Mouse (Mus musculus) stomach, postnatal 0 days (tissue): Measurements from ENCODE around the gene Elobl. TPM values are rescaled to one million over a fixed set of nuclear protein-coding genes. Genes with fewer than 3 reads are reported as not detected.
A peak's percentile ranks its signal among the peaks of the same experiment; 100 is the strongest.

ENCODE experiments used
- ATAC-seq: fragments of 200-750 bp; cut with Nextera tagmentation; 2 replicates; pipeline ENCODE4 v1.8.0; 2017; ENCODE audit not compliant: low FRiP score, low TSS enrichment
- DNase-seq: peaks from one replicate; pipeline ENCODE4 v3.0.0-alpha.2; 2016; ENCODE audit warnings: low spot score
- H3K27ac ChIP-seq: fragments of 300-500 bp; sonication (generic); replicated peaks from 2 replicates; pipeline ENCODE4 v1.5.1; 2014; ENCODE audit warnings: mild to moderate bottlenecking, control low read depth
- H3K27me3 ChIP-seq: fragments of 300-500 bp; sonication (generic); 2 replicates; pipeline ENCODE4 v1.6.1; 2014; ENCODE audit warnings: low read length; ENCODE audit not compliant: control insufficient read depth, insufficient read depth
- H3K36me3 ChIP-seq: fragments of 300-500 bp; sonication (generic); 2 replicates; pipeline ENCODE4 v1.6.1; 2014; ENCODE audit warnings: low read length, mixed read lengths; ENCODE audit not compliant: control insufficient read depth, insufficient read depth
- H3K4me1 ChIP-seq: fragments of 300-500 bp; sonication (generic); replicated peaks from 2 replicates; pipeline ENCODE4 v1.6.1; 2014; ENCODE audit warnings: antibody characterized with exemption; ENCODE audit not compliant: control insufficient read depth, insufficient read depth
- H3K4me2 ChIP-seq: fragments of 300-500 bp; sonication (generic); replicated peaks from 2 replicates; pipeline ENCODE4 v1.6.1; 2014; ENCODE audit warnings: low read depth, mild to moderate bottlenecking, control low read depth, moderate library complexity
- H3K4me3 ChIP-seq: fragments of 300-500 bp; sonication (generic); 2 replicates; pipeline ENCODE4 v1.5.1; 2014; ENCODE audit warnings: low read depth, low read length, control low read depth
- H3K9ac ChIP-seq: fragments of 300-500 bp; sonication (generic); 2 replicates; pipeline ENCODE4 v1.6.1; 2014; ENCODE audit warnings: mild to moderate bottlenecking, low read length, control low read depth, mixed read lengths
- H3K9me3 ChIP-seq: fragments of 300-500 bp; sonication (generic); 2 replicates; pipeline ENCODE4 v1.6.1; 2016; ENCODE audit warnings: low read length; ENCODE audit not compliant: control insufficient read depth
- CTCF ChIP-seq: IDR thresholded peaks from 2 replicates; pipeline ENCODE4 v1.5.1; 2016; ENCODE audit warnings: antibody characterized with exemption, low read depth, mild to moderate bottlenecking, moderate library complexity
- EP300 ChIP-seq: optimal IDR thresholded peaks from 2 replicates; pipeline ENCODE3; 2016; ENCODE audit warnings: antibody characterized with exemption
- WGBS: fragments of 180-500 bp; shearing (Covaris S2); extraction: QIAGEN DNeasy Blood & Tissue Kit; methylation state at CpG from one replicate; pipeline ENCODE4 v1.1.7; 2014; 5-methylcytosine and 5-hydroxymethylcytosine counted together
- polyA plus RNA-seq: library from polyadenylated mRNA; unstranded; fragments of >200 nt; fragmentation: Nextera tagmentation; extraction: Ambion mirVana; gene quantifications from 2 replicates; pipeline ENCODE4 v1.2.1, GENCODE M21; 2015

Elobl gene
- polyA plus RNA-seq, 1 experiment from 2014 or later: not detected

DNA sequence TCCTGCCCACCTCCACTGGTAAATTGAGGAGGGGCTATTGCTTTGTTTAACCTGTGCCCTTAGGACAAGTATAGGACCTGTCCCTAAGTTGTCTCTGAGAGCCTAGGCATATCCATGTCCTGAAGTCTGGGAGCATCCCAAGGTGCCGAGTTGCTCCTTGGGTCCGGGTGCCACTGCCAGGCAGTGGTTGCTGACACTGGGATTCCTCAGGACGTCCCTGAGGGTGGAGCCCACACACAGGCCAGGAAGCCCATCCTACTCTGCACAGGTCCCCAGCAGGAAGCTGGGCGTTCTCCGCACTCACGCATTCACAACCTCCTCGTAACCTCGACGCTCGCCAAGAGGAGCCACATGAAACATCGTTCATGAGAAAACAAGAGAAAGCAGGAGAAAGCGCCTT is 25.2 kb downstream of the Elobl start:
- Histone ChIP-seq H3K9ac (no peak overlapping the region), H3K9me3 (no peaks in the 10 kb centered on the region), H3K27ac (no peak overlapping the region), H3K27me3 (no peaks in the 10 kb centered on the region), H3K36me3 (peaks cover 10% of the 10 kb centered on the region; the same call in 1 of the 2 replicates), H3K4me3 (no peak overlapping the region), H3K4me2 (no peak overlapping the region), H3K4me1 (no peaks in the 10 kb centered on the region)
- 83% methylated on average over 12 of the region's 12 CpGs for WGBS
- DNase-seq (no peak), ATAC-seq (no peak)
- TF ChIP-seq CTCF (no peak), EP300 (no peak)

DNA sequence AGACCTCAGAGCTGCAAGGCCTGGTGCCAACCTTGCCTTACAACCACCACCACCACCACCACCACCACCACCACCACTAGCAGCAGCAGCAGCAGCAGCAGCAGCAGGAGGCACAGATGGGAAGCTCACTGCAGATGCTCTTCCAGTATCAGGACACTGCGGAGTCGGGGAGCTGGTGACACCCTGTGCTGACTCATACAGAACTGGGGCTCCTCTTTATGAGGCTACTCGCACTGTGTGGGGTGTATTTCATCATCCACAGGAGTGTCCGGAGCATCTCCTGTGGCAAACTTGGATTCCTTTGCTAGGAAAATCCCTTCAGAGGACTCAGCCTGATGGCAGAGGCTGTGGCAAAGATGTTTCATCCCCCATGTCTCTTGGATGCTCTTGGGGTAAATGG is 27.1 kb downstream of the Elobl start:
- 93% methylated on average over 4 of the region's 4 CpGs for WGBS
- no peak overlapping the region for H3K9ac ChIP-seq
- TF ChIP-seq CTCF (no peak), EP300 (no peak)
- no peaks in the 10 kb centered on the region for H3K4me1 ChIP-seq
- no peak overlapping the region for H3K4me3 ChIP-seq
- peaks cover 13% of the 10 kb centered on the region; the same call in 1 of the 2 replicates for H3K36me3 ChIP-seq
- ATAC-seq: no peak
- no peak overlapping the region for H3K27ac ChIP-seq
- no peak overlapping the region for H3K4me2 ChIP-seq
- H3K27me3 ChIP-seq: no peaks in the 10 kb centered on the region
- H3K9me3 ChIP-seq: no peaks in the 10 kb centered on the region
- no peak for DNase-seq

DNA sequence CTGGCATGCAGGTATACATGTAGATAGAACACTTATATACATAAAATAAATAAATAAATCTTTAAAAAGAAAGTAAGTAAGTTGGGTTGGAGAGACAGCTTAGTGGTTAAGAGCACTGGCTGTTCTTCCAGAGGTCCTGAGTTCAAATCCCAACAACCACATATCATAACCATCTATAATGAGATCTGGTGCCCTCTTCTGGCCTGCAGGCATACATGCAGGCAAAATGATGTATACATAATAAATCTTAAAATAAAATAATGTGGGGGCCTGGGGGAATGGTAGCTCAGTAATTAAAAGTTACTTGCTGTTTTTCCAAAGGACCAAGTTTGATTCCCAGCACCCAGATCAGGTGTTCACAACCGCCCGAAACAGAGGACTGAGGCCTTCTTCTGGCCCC is 28.0 kb downstream of the Elobl start:
- ATAC-seq: no peak
- no peaks in the 10 kb centered on the region for H3K27me3 ChIP-seq

DNA sequence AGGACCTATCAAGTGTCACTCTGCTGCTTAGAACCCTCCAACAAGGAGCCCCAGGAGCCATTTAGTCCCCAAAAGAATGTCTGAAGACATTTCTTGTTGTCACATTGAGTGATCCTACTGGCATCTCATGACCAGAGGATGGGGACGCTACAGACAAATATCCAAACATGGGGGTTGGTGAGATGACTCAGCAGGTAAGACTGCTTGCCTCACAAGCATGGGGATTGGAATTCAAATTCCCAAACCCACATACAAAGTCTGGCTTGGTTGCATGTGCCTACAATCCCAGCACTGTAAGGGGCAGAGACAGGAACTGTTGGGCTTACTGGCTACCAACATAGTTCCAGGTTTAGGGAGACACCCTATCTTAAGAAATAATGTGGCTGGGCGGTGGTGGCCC is 28.8 kb downstream of the Elobl start:
- Histone ChIP-seq H3K9ac (no peak overlapping the region), H3K4me2 (no peak overlapping the region), H3K36me3 (peaks cover 6% of the 10 kb centered on the region; the same call in 1 of the 2 replicates), H3K4me3 (no peak overlapping the region), H3K9me3 (no peaks in the 10 kb centered on the region), H3K27me3 (no peaks in the 10 kb centered on the region), H3K4me1 (no peaks in the 10 kb centered on the region), H3K27ac (no peak overlapping the region)
- no peak for TF ChIP-seq EP300
- TF ChIP-seq CTCF: no peak
- ATAC-seq: no peak
- 87% methylated on average over 2 of the region's 2 CpGs for WGBS
- no peak for DNase-seq

More for the DNA sequence above, 28.0 kb downstream of the Elobl start:
- WGBS: 100% methylated on average over 2 of the region's 2 CpGs
- H3K36me3 ChIP-seq: peaks cover 6% of the 10 kb centered on the region; the same call in 1 of the 2 replicates
- H3K9ac ChIP-seq: no peak overlapping the region
- H3K4me1 ChIP-seq: no peaks in the 10 kb centered on the region
- no peak overlapping the region for H3K4me2 ChIP-seq
- no peaks in the 10 kb centered on the region for H3K9me3 ChIP-seq
- no peak overlapping the region for H3K27ac ChIP-seq
- DNase-seq: no peak
- TF ChIP-seq EP300 (no peak), CTCF (peak; percentile 48)
- no peak overlapping the region for H3K4me3 ChIP-seq

DNA sequence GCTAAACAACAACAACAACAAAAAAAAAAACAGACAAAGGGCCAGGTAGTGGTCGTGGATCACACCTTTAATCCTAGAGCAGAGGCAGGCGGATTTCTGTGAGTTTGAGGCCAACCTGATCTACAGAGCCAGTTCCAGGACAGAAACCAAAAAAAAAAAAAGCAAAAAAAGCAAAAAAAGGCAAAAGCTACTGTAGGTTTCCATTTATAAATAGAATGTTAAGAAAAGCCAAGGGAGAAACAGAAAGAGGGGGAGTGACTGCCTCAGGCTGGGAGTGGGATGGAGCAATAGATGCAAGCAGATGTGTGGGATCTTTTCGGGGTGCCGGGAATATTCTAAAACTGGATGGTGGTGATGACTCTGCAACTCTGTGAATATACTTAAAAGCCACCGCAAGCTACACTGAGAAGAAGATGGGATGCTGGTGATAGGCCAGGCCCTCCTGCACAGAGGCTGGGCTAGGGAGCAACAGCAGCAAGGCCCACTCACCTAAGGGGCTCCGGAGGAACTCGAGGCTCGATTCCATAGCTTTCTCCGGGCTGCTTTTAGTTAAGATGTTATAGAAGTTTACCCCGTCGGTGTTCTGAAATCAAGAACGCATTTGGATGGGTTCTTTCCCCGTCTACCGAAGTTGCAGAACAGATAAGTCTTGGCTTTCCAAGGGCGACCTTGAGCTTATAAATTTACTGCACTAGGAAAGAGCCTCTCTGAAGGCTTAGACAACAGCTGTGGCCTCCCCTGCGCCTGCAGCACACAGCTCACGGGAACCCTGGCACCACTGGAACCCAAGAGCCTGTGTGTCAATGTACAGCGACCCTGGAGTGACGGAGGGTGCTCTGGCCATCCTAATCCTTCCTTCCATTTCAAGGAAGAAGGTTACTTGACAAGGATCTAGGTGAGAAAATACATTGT is 32.4 kb downstream of the Elobl start:
- Histone ChIP-seq H3K4me3 (no peak overlapping the region), H3K36me3 (peaks cover 14% of the 10 kb centered on the region; the same call in 1 of the 2 replicates), H3K9ac (no peak overlapping the region), H3K27me3 (no peaks in the 10 kb centered on the region), H3K4me1 (no peaks in the 10 kb centered on the region), H3K9me3 (no peaks in the 10 kb centered on the region), H3K27ac (no peak overlapping the region), H3K4me2 (no peak overlapping the region)
- TF ChIP-seq CTCF: no peak
- TF ChIP-seq EP300: no peak
- 93% methylated on average over 19 of the region's 19 CpGs for WGBS
- ATAC-seq (no peak), DNase-seq (no peak)

DNA sequence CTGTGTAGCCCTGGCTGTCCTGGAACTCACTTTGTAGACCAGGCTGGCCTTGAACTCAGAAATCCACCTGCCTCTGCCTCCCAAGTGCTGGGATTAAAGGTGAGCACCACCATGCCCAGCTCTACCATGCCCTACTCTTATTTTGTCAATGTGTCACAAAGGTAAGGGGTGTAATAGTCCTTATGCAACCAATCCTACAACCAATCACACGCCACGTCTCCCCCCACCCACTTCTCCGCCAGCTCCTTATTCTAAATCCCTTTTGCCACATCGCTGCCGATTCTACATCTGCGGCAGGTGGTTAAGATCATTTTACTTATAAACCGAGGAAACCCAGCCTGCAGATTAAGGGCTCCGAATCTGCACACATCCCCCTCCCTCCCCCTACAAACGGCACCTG is 33.7 kb downstream of the Elobl start:
- TF ChIP-seq CTCF (no peak), EP300 (no peak)
- Histone ChIP-seq H3K4me2 (no peak overlapping the region), H3K36me3 (peaks cover 22% of the 10 kb centered on the region; the same call in 1 of the 2 replicates), H3K9me3 (no peaks in the 10 kb centered on the region), H3K4me1 (no peaks in the 10 kb centered on the region), H3K4me3 (no peak overlapping the region), H3K9ac (no peak overlapping the region), H3K27ac (no peak overlapping the region), H3K27me3 (no peaks in the 10 kb centered on the region)
- no peak for ATAC-seq
- WGBS: 88% methylated on average over 9 of the region's 9 CpGs
- DNase-seq: no peak
